ENCODE assay signal across 8 mouse cellular contexts in the genomic region with DNA sequence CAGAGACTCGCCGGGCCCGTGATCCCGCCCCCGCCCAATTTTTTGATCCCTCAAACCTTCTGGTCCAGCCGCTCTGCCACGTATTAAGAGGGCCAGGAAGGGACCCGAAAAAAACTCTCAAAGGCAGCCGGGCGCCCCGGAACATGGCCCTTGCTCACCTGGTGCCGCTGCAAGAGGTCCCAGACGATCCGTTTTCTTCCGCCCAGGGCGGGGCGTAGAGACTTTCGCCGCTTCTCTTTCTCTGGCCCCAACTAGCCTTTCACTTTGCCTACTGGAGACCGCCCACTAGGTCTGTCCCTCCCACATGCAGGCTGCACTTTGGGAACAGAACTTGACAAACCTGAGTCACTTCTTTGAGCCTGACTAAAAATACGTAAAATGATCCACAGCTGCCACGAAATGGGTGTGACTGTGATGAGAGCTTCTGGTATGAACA. TPM values are rescaled to one million over a fixed set of nuclear protein-coding genes. Genes with fewer than 3 reads are reported as not detected.
DNase-seq lines count a peak whose midpoint lies in the region; ATAC-seq lines count a peak whose summit lies in the region.

No protein-coding gene starts in this region.

- peak overlapping the region; percentile 81 for H3K9ac ChIP-seq in intestine, embryonic 16.5 days (ENCODE audit: low read depth, low read length)
- peak overlapping the region; percentile 64 for H3K9ac ChIP-seq in liver, embryonic 15.5 days

- 1% methylated on average over 22 of the region's 22 CpGs for WGBS in intestine, embryonic 16.5 days
- WGBS in liver, embryonic 15.5 days (ENCODE audit: insufficient replicate concordance): under 1% methylated on average over 22 of the region's 22 CpGs

- peaks cover 36% of the 10 kb centered on the region for H3K4me1 ChIP-seq in intestine, embryonic 16.5 days (ENCODE audit: control insufficient read depth, insufficient read depth, low read length)
- H3K4me1 ChIP-seq in liver, embryonic 15.5 days (replicated peaks): peaks cover 72% of the 10 kb centered on the region

- peak; percentile 56 for ATAC-seq in granulocyte monocyte progenitor cell, adult 5-6 weeks (replicated peaks; ENCODE audit: poor library complexity, severe bottlenecking)
- ATAC-seq in intestine, embryonic 16.5 days: peak; percentile 64
- ATAC-seq in liver, embryonic 15.5 days (ENCODE audit: insufficient read depth): peak; percentile 54

- no peaks in the 10 kb centered on the region for H3K27me3 ChIP-seq in intestine, embryonic 16.5 days (replicated peaks; ENCODE audit: control insufficient read depth, insufficient read depth, low read length)
- H3K27me3 ChIP-seq in liver, embryonic 15.5 days: no peaks in the 10 kb centered on the region

- DNase-seq in frontal cortex, adult 2 months (ENCODE audit: extremely low spot score in 1 of 2, low spot score in 1 of 2): peak; percentile 53 to 66
- DNase-seq in frontal cortex, postnatal 25 days (ENCODE audit: low spot score in 2 of 2): no peak
- DNase-seq in embryo, embryonic 10.5 days (ENCODE audit: low spot score): peak; percentile 68
- DNase-seq in natural killer cell, adult 2 months (ENCODE audit: low spot score in 2 of 2): peak; percentile 66 to 72
- DNase-seq in telencephalon, adult 2 months (ENCODE audit: low read depth, low spot score): peak; percentile 74

- H3K36me3 ChIP-seq in intestine, embryonic 16.5 days (ENCODE audit: control insufficient read depth, insufficient read depth, low read length): peaks cover 5% of the 10 kb centered on the region; the same call in 1 of the 2 replicates
- peaks cover 24% of the 10 kb centered on the region for H3K36me3 ChIP-seq in liver, embryonic 15.5 days (replicated peaks)

- H3K4me3 ChIP-seq in intestine, embryonic 16.5 days (ENCODE audit: low read length): peak overlapping the region; percentile 61
- H3K4me3 ChIP-seq in liver, embryonic 15.5 days (replicated peaks): peak overlapping the region; percentile 65

- H3K4me2 ChIP-seq in intestine, embryonic 16.5 days (ENCODE audit: low read depth, low read length): peak overlapping the region; percentile 72
- peak overlapping the region; percentile 84 for H3K4me2 ChIP-seq in liver, embryonic 15.5 days

- no peaks in the 10 kb centered on the region for H3K9me3 ChIP-seq in intestine, embryonic 16.5 days (ENCODE audit: control insufficient read depth, low read length)
- H3K9me3 ChIP-seq in liver, embryonic 15.5 days (replicated peaks): no peaks in the 10 kb centered on the region

- peak overlapping the region; percentile 80 for H3K27ac ChIP-seq in intestine, embryonic 16.5 days (ENCODE audit: low read length)
- peak overlapping the region; percentile 73 for H3K27ac ChIP-seq in liver, embryonic 15.5 days (replicated peaks)

RNA-seq across cellular contexts. Expression of gene Rnh1, which starts 4.1 kb away (rescaled TPM):
- polyA plus RNA-seq in frontal cortex, adult 2 months (2012; rRNA removed): 34.5 and 36.4 TPM in 2 replicates
- total RNA-seq in granulocyte monocyte progenitor cell, adult 5-6 weeks (2014; fragmentation: Nextera tagmentation): 79.1 and 109 TPM in 2 replicates
- 45.2 and 47.7 TPM in 2 replicates for total RNA-seq in granulocyte monocyte progenitor cell, adult 5-6 weeks (2017)
- polyA plus RNA-seq in intestine, embryonic 16.5 days (2015; fragmentation: Nextera tagmentation; extraction: Ambion mirVana): 159 and 160 TPM in 2 replicates
- polyA plus RNA-seq in liver, embryonic 15.5 days (2015; fragmentation: Nextera tagmentation; extraction: Ambion mirVana): 64.3 and 76.1 TPM in 2 replicates

RNA-seq across cellular contexts. Expression of gene Hras, which starts 25.3 kb away (rescaled TPM):
- polyA plus RNA-seq in frontal cortex, adult 2 months (2012; rRNA removed): 243 and 245 TPM in 2 replicates
- 57.4 and 69.3 TPM in 2 replicates for total RNA-seq in granulocyte monocyte progenitor cell, adult 5-6 weeks (2014; fragmentation: Nextera tagmentation)
- 24.9 and 28.8 TPM in 2 replicates for total RNA-seq in granulocyte monocyte progenitor cell, adult 5-6 weeks (2017)
- polyA plus RNA-seq in intestine, embryonic 16.5 days (2015; fragmentation: Nextera tagmentation; extraction: Ambion mirVana): 21.9 and 47.0 TPM in 2 replicates
- polyA plus RNA-seq in liver, embryonic 15.5 days (2015; fragmentation: Nextera tagmentation; extraction: Ambion mirVana): 83.0 and 98.2 TPM in 2 replicates

RNA-seq across cellular contexts. Expression of gene Lrrc56, which starts 25.4 kb away (rescaled TPM):
- 4.8 and 5.5 TPM in 2 replicates for polyA plus RNA-seq in frontal cortex, adult 2 months (2012; rRNA removed)
- total RNA-seq in granulocyte monocyte progenitor cell, adult 5-6 weeks (2014; fragmentation: Nextera tagmentation): 1.4 and 2.4 TPM in 2 replicates
- 0.52 and 0.62 TPM in 2 replicates for total RNA-seq in granulocyte monocyte progenitor cell, adult 5-6 weeks (2017)
- 5.3 and 6.5 TPM in 2 replicates for polyA plus RNA-seq in intestine, embryonic 16.5 days (2015; fragmentation: Nextera tagmentation; extraction: Ambion mirVana)
- 11.0 and 12.1 TPM in 2 replicates for polyA plus RNA-seq in liver, embryonic 15.5 days (2015; fragmentation: Nextera tagmentation; extraction: Ambion mirVana)

RNA-seq across cellular contexts. Expression of gene Lmntd2, which starts 45.3 kb away (rescaled TPM):
- polyA plus RNA-seq in frontal cortex, adult 2 months (2012; rRNA removed): 0.17 and 0.20 TPM in 2 replicates
- total RNA-seq in granulocyte monocyte progenitor cell, adult 5-6 weeks (2014; fragmentation: Nextera tagmentation): 2.2 TPM in 1 of 2 replicates, not detected in the other
- 0.34 TPM in 1 of 2 replicates, not detected in the other for total RNA-seq in granulocyte monocyte progenitor cell, adult 5-6 weeks (2017)
- 4.0 TPM in 2 replicates for polyA plus RNA-seq in intestine, embryonic 16.5 days (2015; fragmentation: Nextera tagmentation; extraction: Ambion mirVana)
- polyA plus RNA-seq in liver, embryonic 15.5 days (2015; fragmentation: Nextera tagmentation; extraction: Ambion mirVana): 0.60 and 0.91 TPM in 2 replicates

RNA-seq across cellular contexts. Expression of gene Ptdss2, which starts 46.4 kb away (rescaled TPM):
- 52.1 and 62.4 TPM in 2 replicates for polyA plus RNA-seq in frontal cortex, adult 2 months (2012; rRNA removed)
- total RNA-seq in granulocyte monocyte progenitor cell, adult 5-6 weeks (2014; fragmentation: Nextera tagmentation): 14.0 and 17.5 TPM in 2 replicates
- 4.2 and 7.1 TPM in 2 replicates for total RNA-seq in granulocyte monocyte progenitor cell, adult 5-6 weeks (2017)
- polyA plus RNA-seq in intestine, embryonic 16.5 days (2015; fragmentation: Nextera tagmentation; extraction: Ambion mirVana): 59.0 and 60.3 TPM in 2 replicates
- polyA plus RNA-seq in liver, embryonic 15.5 days (2015; fragmentation: Nextera tagmentation; extraction: Ambion mirVana): 138 and 140 TPM in 2 replicates

Comparison
In these comparisons a context has a peak if more than half of its experiments do, and no peak if none do; other contexts are left out.
1. DNase-seq: peak in frontal cortex, adult 2 months (2 of 2), embryo, embryonic 10.5 days (single experiment), natural killer cell, adult 2 months (2 of 2) and telencephalon, adult 2 months (single experiment); none in frontal cortex, postnatal 25 days (0 of 2).
2. Peak in every context shown above with its lines, with median percentiles within 50 percentile points of each other: ATAC-seq.